Mouse (Mus musculus) ES-E14 (cell line): ENCODE results near the gene Klhl22.

ENCODE experiments used
- CHD2 ChIP-seq: IDR thresholded peaks from 2 replicates; pipeline ENCODE4 v1.6.1; 2014; ENCODE audit warnings: mild to moderate bottlenecking, low read depth, low read length, inconsistent platforms
- HCFC1 ChIP-seq: IDR thresholded peaks from 2 replicates; pipeline ENCODE4 v1.6.1; 2012; ENCODE audit warnings: low read length, inconsistent platforms, borderline replicate concordance; ENCODE audit not compliant: insufficient read depth
- ZC3H11A ChIP-seq: IDR thresholded peaks from 2 replicates; pipeline ENCODE4 v1.6.1; 2012; ENCODE audit warnings: low read depth, mild to moderate bottlenecking, inconsistent platforms, low read length, borderline replicate concordance
- ZNF384 ChIP-seq: IDR thresholded peaks from 2 replicates; pipeline ENCODE4 v1.6.1; 2012; ENCODE audit warnings: low read depth, low read length, inconsistent platforms

DNA sequence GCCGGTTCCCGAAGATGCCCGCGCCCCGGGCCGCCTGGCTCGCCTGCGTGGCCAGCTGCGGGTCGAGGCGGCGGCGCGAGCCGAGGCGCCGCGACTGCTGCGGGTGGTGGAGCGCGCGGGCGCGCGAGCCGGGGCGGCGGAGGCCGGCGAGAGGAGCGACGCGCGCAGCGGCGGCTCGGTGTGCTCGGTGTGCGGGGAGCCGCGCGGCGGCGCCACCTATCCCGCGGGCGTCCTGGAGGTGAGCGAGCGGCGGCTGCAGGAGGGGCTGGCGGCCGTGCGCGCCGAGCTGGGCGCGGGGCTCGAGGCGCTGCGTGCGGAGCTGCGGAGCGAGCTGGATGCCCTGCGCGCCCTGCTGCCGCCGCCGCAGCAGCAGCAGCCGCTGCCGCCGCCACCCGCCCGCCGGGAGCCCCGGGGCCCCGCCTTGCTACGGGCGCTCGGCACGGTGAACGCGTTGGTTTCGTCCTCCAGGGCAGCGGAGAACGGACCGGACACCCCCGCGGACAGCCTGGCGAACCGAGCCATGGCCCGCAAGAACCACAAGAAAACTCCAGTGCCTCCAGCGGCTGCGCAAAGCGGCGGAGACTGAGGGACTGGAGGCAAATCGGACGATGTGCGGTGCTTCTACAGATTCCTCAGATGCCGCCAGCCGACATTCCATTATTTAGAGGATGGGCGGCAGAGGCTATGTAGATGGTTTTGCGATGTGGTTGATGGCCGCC is 74.4 kb downstream of the Klhl22 start:
- TF ChIP-seq CHD2: no peak
- no peak for TF ChIP-seq ZC3H11A
- TF ChIP-seq HCFC1: no peak
- TF ChIP-seq ZNF384: no peak
